11 mouse cellular contexts compared by ENCODE assay signal in genomic region chr4:22491813-22492160, GRCm38 (mm10). TPM values are rescaled to one million over a fixed set of nuclear protein-coding genes. Genes with fewer than 3 reads are reported as not detected.
A peak's percentile ranks its signal among the peaks of the same experiment; 100 is the strongest.
DNase-seq lines count a peak whose midpoint lies in the region; ATAC-seq and TF ChIP-seq lines count a peak whose summit lies in the region.
"Had no signal": no experiment of that assay in that cellular context is flagged by ENCODE, and none has a peak within 500 bp of the region (broad histone marks: within the 10 kb centered on the region; RNA-seq: fewer than 3 reads in every experiment).

No protein-coding gene starts in this region.

- H3K4me3 ChIP-seq in left cerebral cortex, adult 2 months = peak overlapping the region; percentile 58
- peak overlapping the region; percentile 94 for H3K4me3 ChIP-seq in forebrain, embryonic 12.5 days (replicated peaks)
- no peak overlapping the region for H3K4me3 ChIP-seq in limb, embryonic 13.5 days
- peak overlapping the region; percentile 52; the same call in 1 of the 2 replicates for H3K4me3 ChIP-seq in olfactory bulb, adult 2 months (ENCODE audit: insufficient read depth, low read depth, low read length)
- H3K4me3 ChIP-seq: intestine, embryonic 15.5 days had no signal

- H3K36me3 ChIP-seq in forebrain, embryonic 12.5 days (replicated peaks) = no peaks in the 10 kb centered on the region
- no peaks in the 10 kb centered on the region for H3K36me3 ChIP-seq in limb, embryonic 13.5 days
- H3K36me3 ChIP-seq: intestine, embryonic 15.5 days; limb, embryonic 15.5 days had no signal

- no peaks in the 10 kb centered on the region for H3K9me3 ChIP-seq in forebrain, embryonic 12.5 days
- no peaks in the 10 kb centered on the region for H3K9me3 ChIP-seq in limb, embryonic 13.5 days
- H3K9me3 ChIP-seq: intestine, embryonic 15.5 days; limb, embryonic 15.5 days had no signal

- H3K27ac ChIP-seq in left cerebral cortex, adult 2 months = peak overlapping the region; percentile 90
- H3K27ac ChIP-seq in forebrain, embryonic 12.5 days = peak overlapping the region; percentile 100
- H3K27ac ChIP-seq in limb, embryonic 13.5 days = no peak overlapping the region
- H3K27ac ChIP-seq in olfactory bulb, adult 2 months (ENCODE audit: insufficient read depth, low read depth, low read length) = peak overlapping the region; percentile 11
- H3K27ac ChIP-seq: intestine, embryonic 15.5 days; limb, embryonic 15.5 days had no signal

- no peak for TF ChIP-seq CTCF in left cerebral cortex, adult 2 months (IDR thresholded peaks at IDR 0.05)
- no peak for TF ChIP-seq CTCF in olfactory bulb, adult 2 months (IDR thresholded peaks at IDR 0.05; ENCODE audit: insufficient read depth, low read depth, low read length)

- H3K4me1 ChIP-seq in forebrain, embryonic 12.5 days = peaks cover 46% of the 10 kb centered on the region
- H3K4me1 ChIP-seq in limb, embryonic 13.5 days = peaks cover 51% of the 10 kb centered on the region
- H3K4me1 ChIP-seq in olfactory bulb, adult 2 months (ENCODE audit: control insufficient read depth, insufficient read depth, low read length) = peaks cover 31% of the 10 kb centered on the region

- WGBS in forebrain, embryonic 12.5 days = 2% methylated on average over 7 of the region's 7 CpGs
- WGBS in limb, embryonic 13.5 days = under 1% methylated on average over 7 of the region's 7 CpGs
- 28% methylated on average over 7 of the region's 7 CpGs for WGBS in olfactory bulb, adult 2 months

- ATAC-seq in forebrain, embryonic 12.5 days (ENCODE audit: low FRiP score) = no peak
- ATAC-seq in limb, embryonic 13.5 days (ENCODE audit: low FRiP score, low read depth) = no peak
- ATAC-seq: intestine, embryonic 15.5 days had no signal

- intact Hi-C loops in left cerebral cortex, adult 2 months (cut with DNase I) = loop anchor here (1.0 to 10.0 kb wide), 4 partner anchors 134 to 1723 kb away; partner anchors contain the start of gene Fbxl4
- intact Hi-C loops in left cerebral cortex, postnatal 25 days (cut with DNase I) = loop anchor here (5.0 to 10.0 kb wide), 4 partner anchors 807 to 1261 kb away; partner anchors contain the start of gene Prdm13

- DNase-seq in left cerebral cortex, adult 2 months (ENCODE audit: extremely low spot score in 1 of 2, low spot score in 2 of 2) = peak in 1 of 2 experiments; percentile 24
- no peak for DNase-seq in left cerebral cortex, postnatal 25 days (ENCODE audit: low spot score in 2 of 2)
- DNase-seq in gastrocnemius, postnatal 4 days (ENCODE audit: low spot score in 2 of 2) = no peak
- no peak for DNase-seq in thymus, postnatal 10 days (ENCODE audit: low spot score in 2 of 2)
- DNase-seq in natural killer cell, adult 2 months (ENCODE audit: low spot score in 2 of 2) = no peak
- DNase-seq: adrenal gland, postnatal 10 days had no signal

- H3K27me3 ChIP-seq in forebrain, embryonic 12.5 days = peaks cover 7% of the 10 kb centered on the region
- H3K27me3 ChIP-seq in limb, embryonic 13.5 days = peaks cover 94% of the 10 kb centered on the region

- no peak for TF ChIP-seq POLR2A in olfactory bulb, adult 2 months (IDR thresholded peaks at IDR 0.05; ENCODE audit: insufficient read depth, low read depth, low read length)

- peak overlapping the region; percentile 91 for H3K4me2 ChIP-seq in forebrain, embryonic 12.5 days
- H3K4me2 ChIP-seq in limb, embryonic 13.5 days (replicated peaks) = peak overlapping the region; percentile 49; the same call in 1 of the 2 replicates

- H3K9ac ChIP-seq in forebrain, embryonic 12.5 days = peak overlapping the region; percentile 77
- no peak overlapping the region for H3K9ac ChIP-seq in limb, embryonic 13.5 days
- H3K9ac ChIP-seq: intestine, embryonic 15.5 days; limb, embryonic 15.5 days had no signal

RNA-seq across cellular contexts. Expression of gene Pou3f2, which starts 3.6 kb away (rescaled TPM):
- 10 to 100 TPM; 27.2 TPM for total RNA-seq in left cerebral cortex, adult 2 months (2021)
- 10 to 100 TPM; 26.3 to 27.8 TPM for total RNA-seq in left cerebral cortex, postnatal 25 days (2021)
- 39.3 and 47.8 TPM in 2 replicates for polyA plus RNA-seq in forebrain, embryonic 12.5 days (2016; fragmentation: Nextera tagmentation; extraction: Ambion mirVana)
- polyA plus RNA-seq in limb, embryonic 13.5 days (2015; fragmentation: Nextera tagmentation; extraction: Ambion mirVana) = 0.37 and 0.38 TPM in 2 replicates
- polyA plus RNA-seq in olfactory bulb, adult 2 months (2012; ENCODE audit: insufficient read depth, insufficient read length, low replicate concordance, missing spikeins) = not detected in 2 replicates
- total RNA-seq in gastrocnemius, postnatal 4 days (2021) = under 1 TPM; 0.13 to 0.29 TPM

Comparison
In these comparisons a context has a peak if more than half of its experiments do, and no peak if none do; other contexts are left out.
1. RNA of gene Pou3f2, which starts 3.6 kb away (total RNA-seq): 26.3 to 27.8 TPM in left cerebral cortex, postnatal 25 days and 27.2 TPM in left cerebral cortex, adult 2 months; 0.13 to 0.29 TPM in gastrocnemius, postnatal 4 days; every median in the first group is over 10 times any median in the second.